Mouse (Mus musculus) common myeloid progenitor, adult 5-6 weeks (primary cell): ENCODE measurements around the gene B4galnt4. TPM values are rescaled to one million over a fixed set of nuclear protein-coding genes. Genes with fewer than 3 reads are reported as not detected.

Experiments used
- ATAC-seq: replicated peaks from 2 replicates; pipeline ENCODE4 v1.8.0; 2016; ENCODE audit warnings: low read depth, mild to moderate bottlenecking, moderate TSS enrichment, inconsistent platforms; ENCODE audit not compliant: poor library complexity, severe bottlenecking
- total RNA-seq: library from RNA; stranded (forward); fragments of 200-1000, 187-1606 nt; gene quantifications from 2 replicates; pipeline ENCODE4 v1.2.3, GENCODE M21; 2017

The B4galnt4 gene
- total RNA-seq, 1 experiment from 2014 or later, result 0.82 TPM

- no peak for ATAC-seq
Observed at GRCm38 (mm10) chr7:141103161-141103560, 42.3 kb downstream of the B4galnt4 start.

GRCm38 (mm10) chr7:141115874-141116273, 55.0 kb downstream of the B4galnt4 start:
- ATAC-seq, result no peak

- ATAC-seq, result no peak
Observed at GRCm38 (mm10) chr7:141117636-141118035, 56.7 kb downstream of the B4galnt4 start, which contains the start of gene Ano9. TSS of gene Ano9 (minus strand) at chr7:141117806.

- ATAC-seq, result no peak
Observed at GRCm38 (mm10) chr7:141119487-141119886, 58.6 kb downstream of the B4galnt4 start.

- ATAC-seq, result no peak
Observed at GRCm38 (mm10) chr7:141120605-141121004, 59.7 kb downstream of the B4galnt4 start.

- 0 out of 2 replicates have a peak, but pooled peaks have one; percentile 5 for ATAC-seq
Observed at GRCm38 (mm10) chr7:141121051-141121531, 60.2 kb downstream of the B4galnt4 start.

Other genes with a start within 250 kb of the B4galnt4 start
- 1.5 and 3.0 TPM in 2 replicates for gene Zfp941, start 238.9 kb upstream of the B4galnt4 start, total RNA-seq
- not detected in 2 replicates for gene Urah, start 226.1 kb upstream of the B4galnt4 start, total RNA-seq
- gene Scgb1c1, start 215.6 kb upstream of the B4galnt4 start, total RNA-seq, result not detected in 2 replicates
- gene Odf3, start 213.3 kb upstream of the B4galnt4 start, total RNA-seq, result not detected in 2 replicates
- gene Gm45785, start 204.8 kb upstream of the B4galnt4 start, total RNA-seq, result 0.50 TPM in 1 of 2 replicates, not detected in the other
- gene Ric8a, start 204.1 kb upstream of the B4galnt4 start, total RNA-seq, result 36.0 and 38.0 TPM in 2 replicates
- gene Bet1l, start 203.5 kb upstream of the B4galnt4 start, total RNA-seq, result 13.8 and 24.0 TPM in 2 replicates
- 182 and 184 TPM in 2 replicates for gene Psmd13, start 179.1 kb upstream of the B4galnt4 start, total RNA-seq
- gene Sirt3, start 178.8 kb upstream of the B4galnt4 start, total RNA-seq, result 34.3 and 38.6 TPM in 2 replicates
- gene Cox8b, start 160.7 kb upstream of the B4galnt4 start, total RNA-seq, result not detected in 2 replicates
- 0.18 and 0.49 TPM in 2 replicates for gene Nlrp6, start 140.2 kb upstream of the B4galnt4 start, total RNA-seq
- gene Pgghg, start 119.7 kb upstream of the B4galnt4 start, total RNA-seq, result 8.0 and 12.1 TPM in 2 replicates
- gene Ifitm5, start 110.8 kb upstream of the B4galnt4 start, total RNA-seq, result not detected in 2 replicates
- gene Gm45717, start 105.2 kb upstream of the B4galnt4 start, total RNA-seq, result 0.96 TPM in 1 of 2 replicates, not detected in the other
- gene Ifitm2, start 105.1 kb upstream of the B4galnt4 start, total RNA-seq, result 275 and 332 TPM in 2 replicates
- 120 and 124 TPM in 2 replicates for gene Ifitm1, start 93.9 kb upstream of the B4galnt4 start, total RNA-seq
- 143 and 146 TPM in 2 replicates for gene Ifitm3, start 50.3 kb upstream of the B4galnt4 start, total RNA-seq
- gene Ifitm6, start 43.2 kb upstream of the B4galnt4 start, total RNA-seq, result 8.2 TPM in 1 of 2 replicates, not detected in the other
- not detected in 2 replicates for gene Gm17387, start 32.0 kb upstream of the B4galnt4 start, total RNA-seq
- 0.19 and 3.4 TPM in 2 replicates for gene Pkp3, start 17.1 kb downstream of the B4galnt4 start, total RNA-seq
- 17.7 and 26.1 TPM in 2 replicates for gene Sigirr, start 39.5 kb downstream of the B4galnt4 start, total RNA-seq
- gene Ano9, start 56.7 kb downstream of the B4galnt4 start, total RNA-seq, result not detected in 2 replicates
- gene Ptdss2, start 61.3 kb downstream of the B4galnt4 start, total RNA-seq, result 12.8 and 16.6 TPM in 2 replicates
- gene Rnh1, start 111.8 kb downstream of the B4galnt4 start, total RNA-seq, result 42.0 and 54.6 TPM in 2 replicates
- 23.5 and 36.8 TPM in 2 replicates for gene Hras, start 132.9 kb downstream of the B4galnt4 start, total RNA-seq
- 1.2 TPM in 2 replicates for gene Lrrc56, start 133.1 kb downstream of the B4galnt4 start, total RNA-seq
- 0.32 and 1.2 TPM in 2 replicates for gene Lmntd2, start 153.0 kb downstream of the B4galnt4 start, total RNA-seq
- 1.8 and 5.9 TPM in 2 replicates for gene Rassf7, start 154.8 kb downstream of the B4galnt4 start, total RNA-seq
- 64.1 and 114 TPM in 2 replicates for gene Phrf1, start 167.7 kb downstream of the B4galnt4 start, total RNA-seq
- gene Irf7, start 205.4 kb downstream of the B4galnt4 start, total RNA-seq, result 3.4 and 24.7 TPM in 2 replicates
- gene Cdhr5, start 215.7 kb downstream of the B4galnt4 start, total RNA-seq, result not detected in 2 replicates
- gene Sct, start 218.0 kb downstream of the B4galnt4 start, total RNA-seq, result not detected in 2 replicates
- gene Drd4, start 230.9 kb downstream of the B4galnt4 start, total RNA-seq, result not detected in 2 replicates